Mouse (Mus musculus) heart, postnatal 0 days (tissue): ENCODE measurements around the gene Ppp4r3b. TPM values are rescaled to one million over a fixed set of nuclear protein-coding genes. Genes with fewer than 3 reads are reported as not detected.

Source experiments
- ATAC-seq: fragments of 200-750 bp; cut with Nextera tagmentation; 2 replicates; pipeline ENCODE4 v1.8.0; 2017; ENCODE audit warnings: low read depth, moderate number of reproducible peaks, moderate library complexity; ENCODE audit not compliant: insufficient read depth
- DNase-seq: peaks from one replicate; pipeline ENCODE4 v3.0.0-alpha.2; 2016; ENCODE audit warnings: low spot score
- H3K27ac ChIP-seq: fragments of 300-500 bp; sonication (generic); 2 replicates; pipeline ENCODE4 v1.5.1; 2014; ENCODE audit warnings: low read depth, mild to moderate bottlenecking
- H3K27me3 ChIP-seq: fragments of 300-500 bp; sonication (generic); 2 replicates; pipeline ENCODE4 v1.6.1; 2014; ENCODE audit warnings: low read length, mixed read lengths; ENCODE audit not compliant: control insufficient read depth, insufficient read depth
- H3K36me3 ChIP-seq: fragments of 300-500 bp; sonication (generic); replicated peaks from 2 replicates; pipeline ENCODE4 v1.6.1; 2014; ENCODE audit warnings: low read length, mixed read lengths; ENCODE audit not compliant: control insufficient read depth, insufficient read depth
- H3K4me1 ChIP-seq: fragments of 300-500 bp; sonication (generic); 2 replicates; pipeline ENCODE4 v1.6.1; 2014; ENCODE audit warnings: antibody characterized with exemption; ENCODE audit not compliant: control insufficient read depth, insufficient read depth
- H3K4me2 ChIP-seq: fragments of 300-500 bp; sonication (generic); 2 replicates; pipeline ENCODE4 v1.6.1; 2014; ENCODE audit warnings: low read depth, mild to moderate bottlenecking, low read length, moderate library complexity
- H3K4me3 ChIP-seq: fragments of 300-500 bp; sonication (generic); 2 replicates; pipeline ENCODE4 v1.5.1; 2014; ENCODE audit warnings: low read depth, low read length
- H3K9ac ChIP-seq: fragments of 300-500 bp; sonication (generic); replicated peaks from 2 replicates; pipeline ENCODE4 v1.6.1; 2014; ENCODE audit warnings: low read depth, low read length, mixed read lengths
- H3K9me3 ChIP-seq: fragments of 300-500 bp; sonication (generic); replicated peaks from 2 replicates; pipeline ENCODE4 v1.6.1; 2016; ENCODE audit warnings: low read length; ENCODE audit not compliant: control insufficient read depth
- CTCF ChIP-seq: IDR thresholded peaks from 2 replicates; pipeline ENCODE4 v1.5.1; 2016; ENCODE audit warnings: antibody characterized with exemption, control low read depth, low read depth
- EP300 ChIP-seq: IDR thresholded peaks from 2 replicates; pipeline ENCODE4 v1.6.1; 2016; ENCODE audit warnings: antibody characterized with exemption, low read depth
- WGBS: fragments of 180-500 bp; shearing (Covaris S2); extraction: QIAGEN DNeasy Blood & Tissue Kit; methylation state at CpG from one replicate; pipeline ENCODE4 v1.1.7; 2014; 5-methylcytosine and 5-hydroxymethylcytosine counted together
- polyA plus RNA-seq: library from polyadenylated mRNA; unstranded; fragments of >200 nt; fragmentation: Nextera tagmentation; extraction: Ambion mirVana; gene quantifications from 2 replicates; pipeline ENCODE4 v1.2.1, GENCODE M21; 2015
- total RNA-seq: library from RNA; depleted of rRNA; stranded (reverse); fragments of >200 nt; gene quantifications from 2 replicates; pipeline ENCODE4 v1.2.3, GENCODE M21; 2014; ENCODE audit warnings: low replicate concordance

Gene Ppp4r3b
- total and polyA plus RNA-seq, 2 experiments from 2014 or later, result 18.7 to 31.9 TPM

GRCm38 (mm10) chr11:29163569-29163968 is 9.1 kb upstream of the Ppp4r3b start:
- no peak overlapping the region for H3K27ac ChIP-seq

GRCm38 (mm10) chr11:29171959-29172391 is 715 bp upstream of the Ppp4r3b start:
- under 1% methylated on average over 34 of the region's 34 CpGs for WGBS
- peak overlapping the region; percentile 68 for H3K9ac ChIP-seq
- TF ChIP-seq EP300 (no peak), CTCF (no peak)

More at GRCm38 (mm10) chr11:29163569-29163968, 9.1 kb upstream of the Ppp4r3b start:
- H3K4me3 ChIP-seq, result no peak overlapping the region
- TF ChIP-seq EP300 (no peak), CTCF (no peak)
- no peaks in the 10 kb centered on the region for H3K4me1 ChIP-seq
- no peak for DNase-seq
- WGBS, result 81% methylated on average over 4 of the region's 4 CpGs
- H3K9me3 ChIP-seq, result no peaks in the 10 kb centered on the region
- no peak overlapping the region for H3K4me2 ChIP-seq
- H3K27me3 ChIP-seq, result no peaks in the 10 kb centered on the region
- H3K36me3 ChIP-seq, result peaks cover 27% of the 10 kb centered on the region
- no peak for ATAC-seq
- H3K9ac ChIP-seq, result no peak overlapping the region

GRCm38 (mm10) chr11:29173125-29173631 is 488 bp downstream of the Ppp4r3b start:
- peak overlapping the region; percentile 100 for H3K27ac ChIP-seq

More at GRCm38 (mm10) chr11:29171959-29172391, 715 bp upstream of the Ppp4r3b start:
- Histone ChIP-seq H3K27ac (peak overlapping the region; percentile 83), H3K27me3 (no peaks in the 10 kb centered on the region), H3K9me3 (no peaks in the 10 kb centered on the region), H3K4me2 (peak overlapping the region; percentile 98), H3K4me3 (peak overlapping the region; percentile 99), H3K4me1 (peaks cover 11% of the 10 kb centered on the region), H3K36me3 (no peaks in the 10 kb centered on the region)
- no peak for ATAC-seq
- peak; percentile 38 for DNase-seq

GRCm38 (mm10) chr11:29173706-29174436 is 1.2 kb downstream of the Ppp4r3b start:
- ATAC-seq (no peak), DNase-seq (no peak)
- H3K36me3 ChIP-seq, result no peaks in the 10 kb centered on the region
- H3K9me3 ChIP-seq, result no peaks in the 10 kb centered on the region
- H3K4me1 ChIP-seq, result peaks cover 11% of the 10 kb centered on the region
- H3K9ac ChIP-seq, result peak overlapping the region; percentile 99
- H3K27ac ChIP-seq, result peak overlapping the region; percentile 100
- WGBS, result 2% methylated on average over 13 of the region's 13 CpGs
- no peaks in the 10 kb centered on the region for H3K27me3 ChIP-seq
- H3K4me3 ChIP-seq, result peak overlapping the region; percentile 99
- TF ChIP-seq CTCF (no peak), EP300 (no peak)
- peak overlapping the region; percentile 98 for H3K4me2 ChIP-seq

More at GRCm38 (mm10) chr11:29173125-29173631, 488 bp downstream of the Ppp4r3b start:
- peak; percentile 52 for TF ChIP-seq CTCF
- no peak for TF ChIP-seq EP300
- peak; percentile 76 for ATAC-seq
- WGBS, result 0% methylated on average over 38 of the region's 38 CpGs
- H3K27me3 ChIP-seq, result no peaks in the 10 kb centered on the region
- peak overlapping the region; percentile 99 for H3K9ac ChIP-seq
- H3K36me3 ChIP-seq, result no peaks in the 10 kb centered on the region
- peak overlapping the region; percentile 99 for H3K4me3 ChIP-seq
- no peaks in the 10 kb centered on the region for H3K9me3 ChIP-seq
- peaks cover 11% of the 10 kb centered on the region for H3K4me1 ChIP-seq
- DNase-seq, result peak; percentile 87
- peak overlapping the region; percentile 98 for H3K4me2 ChIP-seq

- ATAC-seq (no peak), DNase-seq (no peak)
- no peak overlapping the region for H3K4me3 ChIP-seq
- peaks cover 10% of the 10 kb centered on the region; the same call in 1 of the 2 replicates for H3K4me1 ChIP-seq
- no peaks in the 10 kb centered on the region for H3K27me3 ChIP-seq
- H3K9ac ChIP-seq, result no peak overlapping the region
- no peak overlapping the region for H3K27ac ChIP-seq
- no peak overlapping the region for H3K4me2 ChIP-seq
- TF ChIP-seq CTCF, result no peak
- TF ChIP-seq EP300, result no peak
- WGBS, result 89% methylated on average over 1 of the region's 1 CpGs
- no peaks in the 10 kb centered on the region for H3K9me3 ChIP-seq
- H3K36me3 ChIP-seq, result peaks cover 10% of the 10 kb centered on the region
Measured at GRCm38 (mm10) chr11:29179319-29179718, 6.6 kb downstream of the Ppp4r3b start.
